Mouse (Mus musculus): ENCODE measurements around the gene Rps6kb1. TPM values are rescaled to one million over a fixed set of nuclear protein-coding genes. Genes with fewer than 3 reads are reported as not detected.

The Rps6kb1 gene
- polyA plus RNA-seq, 1 experiment from 2014 or later = 57.1 TPM

DNA sequence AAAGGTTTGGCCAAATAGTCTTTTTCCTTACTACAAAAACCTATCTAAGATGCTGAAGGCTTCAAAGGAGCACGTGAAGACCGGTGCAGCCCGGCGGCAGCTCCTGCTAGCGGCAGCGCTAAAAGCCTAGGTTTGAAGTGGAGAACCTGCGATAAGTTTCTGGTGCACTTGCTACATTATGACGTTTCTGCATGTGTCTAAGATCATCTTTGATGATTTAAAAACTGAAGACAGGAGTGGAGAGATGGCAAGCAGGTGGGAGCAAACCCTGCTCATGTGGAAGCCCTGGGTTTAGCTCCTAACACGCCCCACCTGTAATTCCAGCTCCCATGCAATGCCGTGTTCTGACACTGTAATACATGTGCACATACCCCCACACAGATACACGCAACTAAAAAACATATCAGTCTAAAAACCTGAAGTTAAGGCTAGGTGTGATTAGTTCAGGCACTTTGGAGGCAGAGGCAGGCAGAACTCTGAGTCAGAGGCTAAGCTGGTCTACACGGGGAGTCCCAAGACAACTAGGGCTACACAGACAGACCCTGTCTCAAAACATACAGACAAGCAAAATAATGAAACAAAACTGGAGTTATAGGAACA is 37.4 kb upstream of the Rps6kb1 start:
- no peak for ATAC-seq
- 91% methylated on average over 12 of the region's 12 CpGs for WGBS

DNA sequence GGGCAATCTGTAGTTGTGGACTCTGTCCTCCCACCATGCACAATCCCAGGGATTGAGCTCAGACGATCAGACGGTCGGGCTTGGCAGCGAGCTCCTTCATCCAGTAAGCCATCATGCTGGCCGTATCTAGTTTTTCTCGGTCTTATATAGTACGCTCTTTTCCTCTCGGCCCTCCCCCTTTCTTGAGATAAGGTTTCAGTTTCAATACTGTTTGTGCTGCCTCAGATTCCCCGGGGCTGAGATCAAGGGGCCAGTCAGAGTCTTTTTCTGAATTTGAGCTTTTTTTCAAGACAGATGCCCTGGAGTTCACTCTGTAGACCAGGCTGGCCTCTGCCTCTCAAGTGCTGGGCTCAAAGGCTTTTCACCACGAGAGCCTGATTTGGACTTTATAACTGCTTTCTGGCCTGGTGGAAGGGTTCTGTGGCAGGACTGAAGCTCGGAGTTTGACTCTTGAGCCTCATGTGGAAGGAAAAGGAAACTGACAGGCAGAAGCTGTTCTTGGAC is 36.7 kb upstream of the Rps6kb1 start:
- H3K4me1 ChIP-seq (replicated peaks; ENCODE audit: control insufficient read depth, insufficient read depth, low read length) = no peaks in the 10 kb centered on the region
- no peaks in the 10 kb centered on the region for H3K36me3 ChIP-seq (ENCODE audit: control insufficient read depth, insufficient read depth)
- no peaks in the 10 kb centered on the region for H3K27me3 ChIP-seq (replicated peaks; ENCODE audit: control insufficient read depth, insufficient read depth, low read length)
- H3K4me3 ChIP-seq (replicated peaks; ENCODE audit: low read length) = no peak overlapping the region
- no peak for ATAC-seq
- no peak overlapping the region for H3K27ac ChIP-seq (ENCODE audit: low read length)
- WGBS = 73% methylated on average over 11 of the region's 11 CpGs
- H3K4me2 ChIP-seq (ENCODE audit: low read length) = no peak overlapping the region
- H3K9ac ChIP-seq (replicated peaks; ENCODE audit: low read depth, low read length) = no peak overlapping the region
- no peaks in the 10 kb centered on the region for H3K9me3 ChIP-seq (ENCODE audit: control insufficient read depth, low read length)

More for the DNA sequence above, 37.4 kb upstream of the Rps6kb1 start:
- no peaks in the 10 kb centered on the region for H3K27me3 ChIP-seq (replicated peaks; ENCODE audit: control insufficient read depth, insufficient read depth, low read length)
- H3K9me3 ChIP-seq (ENCODE audit: control insufficient read depth, low read length) = no peaks in the 10 kb centered on the region
- peaks cover under 1% of the 10 kb centered on the region; the same call in 1 of the 2 replicates for H3K4me1 ChIP-seq (replicated peaks; ENCODE audit: control insufficient read depth, insufficient read depth, low read length)
- H3K4me2 ChIP-seq (ENCODE audit: low read length) = no peak overlapping the region
- no peak overlapping the region for H3K4me3 ChIP-seq (replicated peaks; ENCODE audit: low read length)
- H3K36me3 ChIP-seq (ENCODE audit: control insufficient read depth, insufficient read depth) = no peaks in the 10 kb centered on the region
- no peak overlapping the region for H3K27ac ChIP-seq (ENCODE audit: low read length)
- no peak overlapping the region for H3K9ac ChIP-seq (replicated peaks; ENCODE audit: low read depth, low read length)

GRCm38 (mm10) chr11:86580319-86581113 is 35.9 kb upstream of the Rps6kb1 start:
- WGBS = 91% methylated on average over 9 of the region's 9 CpGs
- no peak for ATAC-seq
- no peaks in the 10 kb centered on the region for H3K36me3 ChIP-seq (ENCODE audit: control insufficient read depth, insufficient read depth)
- no peak overlapping the region for H3K27ac ChIP-seq (ENCODE audit: low read length)
- no peaks in the 10 kb centered on the region for H3K9me3 ChIP-seq (ENCODE audit: control insufficient read depth, low read length)
- no peak overlapping the region for H3K9ac ChIP-seq (replicated peaks; ENCODE audit: low read depth, low read length)
- H3K4me2 ChIP-seq (ENCODE audit: low read length) = no peak overlapping the region
- no peak overlapping the region for H3K4me3 ChIP-seq (replicated peaks; ENCODE audit: low read length)
- H3K4me1 ChIP-seq (replicated peaks; ENCODE audit: control insufficient read depth, insufficient read depth, low read length) = no peaks in the 10 kb centered on the region
- H3K27me3 ChIP-seq (replicated peaks; ENCODE audit: control insufficient read depth, insufficient read depth, low read length) = no peaks in the 10 kb centered on the region

DNA sequence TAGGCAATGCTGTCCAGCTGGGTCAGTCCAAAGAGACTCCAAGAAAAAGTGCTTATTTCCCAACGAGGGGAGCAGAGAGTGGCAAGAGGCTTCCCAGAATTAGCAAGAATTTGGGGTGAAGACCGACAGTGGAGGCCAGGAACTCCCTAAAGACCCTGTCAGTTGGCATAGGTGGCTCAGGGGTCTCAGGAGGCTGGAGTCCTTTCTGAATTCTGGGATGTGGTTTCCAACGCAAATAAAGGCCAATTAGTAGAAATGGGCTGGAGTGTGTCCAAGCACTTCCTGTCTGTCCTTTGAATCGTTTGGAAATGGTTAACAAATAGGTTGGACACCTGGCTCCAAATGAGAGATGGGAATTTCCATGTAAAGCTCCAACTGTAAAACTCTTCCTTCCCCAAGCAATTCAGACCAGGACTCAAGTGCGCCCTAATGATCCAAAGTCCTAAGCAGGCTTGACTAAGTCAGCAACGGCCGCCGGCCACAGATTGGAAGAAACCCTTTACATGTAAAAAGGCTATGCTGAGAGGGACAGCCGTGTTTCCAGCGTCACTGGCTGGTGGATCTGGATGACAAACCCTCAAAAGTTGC is 35.2 kb upstream of the Rps6kb1 start:
- Histone ChIP-seq H3K9ac (replicated peaks; ENCODE audit: low read depth, low read length) (no peak overlapping the region), H3K4me3 (replicated peaks; ENCODE audit: low read length) (no peak overlapping the region), H3K4me2 (ENCODE audit: low read length) (no peak overlapping the region), H3K36me3 (ENCODE audit: control insufficient read depth, insufficient read depth) (no peaks in the 10 kb centered on the region), H3K4me1 (replicated peaks; ENCODE audit: control insufficient read depth, insufficient read depth, low read length) (no peaks in the 10 kb centered on the region), H3K27ac (ENCODE audit: low read length) (no peak overlapping the region), H3K27me3 (replicated peaks; ENCODE audit: control insufficient read depth, insufficient read depth, low read length) (no peaks in the 10 kb centered on the region), H3K9me3 (ENCODE audit: control insufficient read depth, low read length) (no peaks in the 10 kb centered on the region)
- ATAC-seq = no peak
- 58% methylated on average over 10 of the region's 10 CpGs for WGBS

DNA sequence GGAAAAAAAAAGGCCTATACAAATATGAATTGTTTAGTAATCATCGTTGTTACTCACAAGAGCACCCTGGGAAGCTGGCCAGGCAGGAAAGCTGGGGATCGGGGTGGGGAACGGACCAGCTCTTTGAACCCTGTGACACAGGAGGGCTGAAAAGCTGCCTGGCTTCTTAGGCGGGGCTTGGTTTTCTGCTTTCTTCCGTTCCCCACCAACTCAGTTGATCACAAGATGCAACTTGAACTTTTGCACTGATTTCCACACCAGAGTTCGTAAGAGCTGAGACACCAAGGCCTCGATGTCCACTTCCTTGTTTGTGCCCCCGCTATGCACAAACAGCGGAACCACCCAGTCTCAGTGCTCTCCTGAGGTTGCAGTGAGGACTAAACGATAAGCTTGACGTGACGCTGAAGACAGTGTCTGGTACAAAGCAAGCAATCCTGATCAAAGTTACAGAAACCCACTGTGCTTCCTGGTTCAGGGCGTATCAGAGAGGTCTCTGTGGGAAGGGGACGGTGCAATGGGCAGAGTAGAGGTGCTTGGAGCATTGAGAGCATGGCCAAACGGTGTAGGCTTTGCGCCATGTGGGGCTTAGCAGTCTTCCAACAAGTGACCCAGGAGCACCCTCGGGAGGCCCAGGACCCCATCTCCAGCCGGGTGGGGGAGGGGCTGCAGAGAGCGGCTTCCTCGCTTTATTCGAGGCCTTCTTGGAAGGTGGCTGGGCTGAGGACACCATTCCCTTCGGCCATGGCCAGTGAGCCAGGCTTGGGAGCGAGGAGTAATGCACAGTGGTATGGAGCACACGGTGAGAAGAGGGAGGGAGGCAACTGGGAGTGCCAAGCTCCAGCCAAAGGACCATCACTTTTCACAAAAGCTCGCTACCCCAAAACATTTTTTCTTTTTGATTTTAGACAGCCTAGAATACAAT is 34.5 kb upstream of the Rps6kb1 start:
- no peaks in the 10 kb centered on the region for H3K4me1 ChIP-seq (replicated peaks; ENCODE audit: control insufficient read depth, insufficient read depth, low read length)
- 76% methylated on average over 25 of the region's 25 CpGs for WGBS
- no peaks in the 10 kb centered on the region for H3K36me3 ChIP-seq (ENCODE audit: control insufficient read depth, insufficient read depth)
- H3K4me3 ChIP-seq (replicated peaks; ENCODE audit: low read length) = no peak overlapping the region
- H3K9ac ChIP-seq (replicated peaks; ENCODE audit: low read depth, low read length) = no peak overlapping the region
- H3K9me3 ChIP-seq (ENCODE audit: control insufficient read depth, low read length) = no peaks in the 10 kb centered on the region
- no peak overlapping the region for H3K4me2 ChIP-seq (ENCODE audit: low read length)
- no peak overlapping the region for H3K27ac ChIP-seq (ENCODE audit: low read length)
- H3K27me3 ChIP-seq (replicated peaks; ENCODE audit: control insufficient read depth, insufficient read depth, low read length) = no peaks in the 10 kb centered on the region
- ATAC-seq = no peak

DNA sequence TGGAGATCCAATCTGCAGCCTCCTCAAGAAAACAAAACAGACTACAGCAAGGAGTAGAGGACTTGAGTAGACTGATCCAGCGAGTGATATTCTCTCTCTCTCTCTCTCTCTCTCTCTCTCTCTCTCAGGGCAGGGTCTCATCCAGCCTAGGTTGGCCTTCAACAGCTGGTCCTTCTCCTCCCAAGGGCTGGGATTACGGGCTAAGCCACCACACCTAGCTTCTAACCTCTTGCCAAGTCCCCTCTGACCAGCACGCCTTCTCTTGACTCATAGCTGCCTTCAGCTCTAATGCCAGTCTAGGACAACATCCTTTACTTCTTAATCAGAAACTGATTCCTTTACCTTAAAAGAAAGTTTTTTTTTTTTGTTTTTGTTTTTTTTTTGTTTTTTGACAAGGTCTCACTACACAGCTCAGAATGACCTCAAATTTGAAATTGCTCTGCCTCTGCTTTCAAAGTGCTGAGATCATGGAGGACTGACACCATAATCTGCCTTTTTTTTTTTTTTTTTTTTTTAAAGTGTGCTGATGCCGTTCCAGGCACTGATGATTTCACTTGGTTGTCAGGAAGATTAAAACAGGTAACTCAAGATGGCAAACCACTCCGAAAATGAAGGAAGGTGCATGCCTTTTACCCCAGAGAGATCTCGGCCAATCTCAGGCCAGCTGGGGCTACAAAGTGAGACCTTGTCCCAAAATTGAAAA is 33.7 kb upstream of the Rps6kb1 start:
- Histone ChIP-seq H3K4me2 (ENCODE audit: low read length) (no peak overlapping the region), H3K27me3 (replicated peaks; ENCODE audit: control insufficient read depth, insufficient read depth, low read length) (no peaks in the 10 kb centered on the region), H3K4me3 (replicated peaks; ENCODE audit: low read length) (no peak overlapping the region), H3K9me3 (ENCODE audit: control insufficient read depth, low read length) (no peaks in the 10 kb centered on the region), H3K36me3 (ENCODE audit: control insufficient read depth, insufficient read depth) (no peaks in the 10 kb centered on the region), H3K9ac (replicated peaks; ENCODE audit: low read depth, low read length) (no peak overlapping the region), H3K4me1 (replicated peaks; ENCODE audit: control insufficient read depth, insufficient read depth, low read length) (no peaks in the 10 kb centered on the region), H3K27ac (ENCODE audit: low read length) (no peak overlapping the region)
- 84% methylated on average over 6 of the region's 6 CpGs for WGBS
- ATAC-seq = no peak

DNA sequence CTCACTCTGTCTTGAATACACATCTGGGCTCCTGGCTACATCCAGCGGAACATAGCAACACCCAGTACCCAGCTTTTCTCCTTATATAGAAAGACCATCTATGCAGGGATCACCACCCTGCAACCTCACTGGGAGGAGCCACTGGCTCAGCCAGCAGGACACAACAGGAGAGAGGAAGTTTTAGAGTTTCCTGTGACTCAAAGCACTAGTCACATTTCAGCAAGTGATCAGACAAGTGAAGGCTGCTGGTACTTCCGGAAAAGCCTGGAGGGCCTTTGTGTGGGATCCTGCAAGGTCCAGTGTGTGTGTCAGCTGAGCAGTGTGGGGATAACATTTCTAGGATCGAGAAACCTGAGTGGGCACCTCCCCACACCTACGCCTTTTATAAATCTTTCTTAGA is 32.6 kb upstream of the Rps6kb1 start:
- Histone ChIP-seq H3K4me1 (replicated peaks; ENCODE audit: control insufficient read depth, insufficient read depth, low read length) (no peaks in the 10 kb centered on the region), H3K9me3 (ENCODE audit: control insufficient read depth, low read length) (no peaks in the 10 kb centered on the region), H3K27ac (ENCODE audit: low read length) (no peak overlapping the region), H3K27me3 (replicated peaks; ENCODE audit: control insufficient read depth, insufficient read depth, low read length) (no peaks in the 10 kb centered on the region), H3K9ac (replicated peaks; ENCODE audit: low read depth, low read length) (no peak overlapping the region), H3K36me3 (ENCODE audit: control insufficient read depth, insufficient read depth) (no peaks in the 10 kb centered on the region), H3K4me3 (replicated peaks; ENCODE audit: low read length) (no peak overlapping the region), H3K4me2 (ENCODE audit: low read length) (no peak overlapping the region)
- WGBS = 82% methylated on average over 4 of the region's 4 CpGs
- ATAC-seq = no peak

DNA sequence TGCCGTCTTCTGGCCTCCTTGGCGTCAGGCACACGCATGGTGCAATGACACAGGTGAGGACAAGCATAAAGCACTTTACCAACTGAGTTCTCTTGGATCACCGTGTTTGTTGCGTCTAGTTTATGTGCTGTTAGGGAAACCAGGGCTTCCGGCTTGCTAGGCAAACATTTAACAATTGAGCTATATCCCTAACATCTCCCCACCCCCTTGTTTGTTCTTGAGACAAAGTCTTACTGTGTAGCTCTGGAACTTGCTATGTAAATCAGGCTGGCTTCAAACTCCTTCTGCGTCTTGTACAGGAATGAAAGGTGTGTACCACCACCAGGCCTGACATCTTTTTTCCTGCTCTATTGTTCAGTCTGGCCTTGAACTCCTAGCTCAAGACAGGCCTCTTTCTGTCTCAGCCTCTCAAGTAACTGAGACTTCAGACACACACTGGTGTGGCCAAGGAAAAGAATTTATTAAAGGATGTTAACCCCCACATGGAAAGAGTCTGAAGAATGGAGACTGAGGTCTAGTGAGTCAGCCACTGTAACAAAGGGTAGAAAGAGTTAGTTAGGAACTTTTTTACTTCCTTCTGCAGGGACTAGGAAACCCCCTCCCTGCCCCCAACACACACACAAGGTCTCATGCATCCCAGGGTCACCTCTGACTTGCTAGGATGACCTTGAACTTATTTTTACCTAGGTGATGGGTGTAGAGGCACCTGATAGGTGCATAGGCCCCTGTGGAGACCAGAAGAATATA is 31.2 kb upstream of the Rps6kb1 start:
- no peak for ATAC-seq

More for the DNA sequence above, 31.2 kb upstream of the Rps6kb1 start:
- H3K9ac ChIP-seq (replicated peaks; ENCODE audit: low read depth, low read length) = no peak overlapping the region
- H3K27ac ChIP-seq (ENCODE audit: low read length) = no peak overlapping the region
- no peaks in the 10 kb centered on the region for H3K9me3 ChIP-seq (ENCODE audit: control insufficient read depth, low read length)
- H3K4me2 ChIP-seq (ENCODE audit: low read length) = no peak overlapping the region
- H3K4me3 ChIP-seq (replicated peaks; ENCODE audit: low read length) = no peak overlapping the region
- no peaks in the 10 kb centered on the region for H3K36me3 ChIP-seq (ENCODE audit: control insufficient read depth, insufficient read depth)
- WGBS = 73% methylated on average over 7 of the region's 7 CpGs
- H3K27me3 ChIP-seq (replicated peaks; ENCODE audit: control insufficient read depth, insufficient read depth, low read length) = no peaks in the 10 kb centered on the region
- no peaks in the 10 kb centered on the region for H3K4me1 ChIP-seq (replicated peaks; ENCODE audit: control insufficient read depth, insufficient read depth, low read length)
